Mouse (Mus musculus) cerebellum, postnatal 25 days (tissue): ENCODE data around the gene Smarce1.
"Not testable (repeated sequence)": the region's sequence is repeated elsewhere in the genome, so short reads cannot be mapped to it uniquely, and the experiment has no call there.

Experiments
- DNase-seq, 2 experiments: peaks; one replicate each; pipeline ENCODE4 v3.0.0; 2021; ENCODE audit warnings: mixed read lengths in 2 of 2

Gene Smarce1

GRCm38 (mm10) chr11:99230261-99231048 lies at the start of gene Smarce1:
TSS of gene Smarce1 (minus strand) at chr11:99231017.
- peak; percentile 89 for DNase-seq

GRCm38 (mm10) chr11:99279986-99280385 lies 49.2 kb upstream of the Smarce1 start:
- peak; percentile 45 to 60 for DNase-seq

- DNase-seq: peak in 1 of 2 experiments; percentile 23
These were observed 46.0 kb upstream of the Smarce1 start for GRCm38 (mm10) chr11:99276786-99277185.

GRCm38 (mm10) chr11:99275624-99276023 lies 44.8 kb upstream of the Smarce1 start:
- DNase-seq: no peak

- no peak for DNase-seq
These were observed 41.9 kb upstream of the Smarce1 start for GRCm38 (mm10) chr11:99272721-99273120.

- no peak for DNase-seq
These were observed 38.4 kb upstream of the Smarce1 start for GRCm38 (mm10) chr11:99269192-99269591.

- peak in 1 of 2 experiments; percentile 21 for DNase-seq
These were observed 35.0 kb upstream of the Smarce1 start for GRCm38 (mm10) chr11:99265796-99266195.

GRCm38 (mm10) chr11:99265220-99265619 lies 34.4 kb upstream of the Smarce1 start:
- DNase-seq: peak; percentile 77 to 84

GRCm38 (mm10) chr11:99256213-99256612 lies 25.4 kb upstream of the Smarce1 start:
- no peak for DNase-seq

- no peak for DNase-seq
These were observed 24.5 kb upstream of the Smarce1 start for GRCm38 (mm10) chr11:99255316-99255715.

- DNase-seq: no peak
These were observed 23.1 kb upstream of the Smarce1 start for GRCm38 (mm10) chr11:99253893-99254292.

GRCm38 (mm10) chr11:99252671-99253070 lies 21.9 kb upstream of the Smarce1 start:
- peak; percentile 45 to 57 for DNase-seq

- no peak for DNase-seq
These were observed 19.8 kb upstream of the Smarce1 start for GRCm38 (mm10) chr11:99250666-99251065.

- peak in 1 of 2 experiments; percentile 43 for DNase-seq
These were observed 19.4 kb upstream of the Smarce1 start for GRCm38 (mm10) chr11:99250241-99250640.

- DNase-seq: peak; percentile 72 to 81
These were observed 18.3 kb upstream of the Smarce1 start for GRCm38 (mm10) chr11:99249115-99249514.

GRCm38 (mm10) chr11:99247916-99248315 lies 17.1 kb upstream of the Smarce1 start:
- DNase-seq: no peak

- DNase-seq: not testable (repeated sequence)
These were observed 13.7 kb upstream of the Smarce1 start for GRCm38 (mm10) chr11:99244519-99244918.

- peak; percentile 80 to 81 for DNase-seq
These were observed 13.1 kb upstream of the Smarce1 start, which contains the start of gene Krt222 for GRCm38 (mm10) chr11:99243820-99244374. TSS of gene Krt222 (minus strand) at chr11:99244085.

GRCm38 (mm10) chr11:99243200-99243819 lies 12.5 kb upstream of the Smarce1 start:
- DNase-seq: no peak

GRCm38 (mm10) chr11:99242056-99242455 lies 11.2 kb upstream of the Smarce1 start:
- no peak for DNase-seq

GRCm38 (mm10) chr11:99238468-99238867 lies 7.7 kb upstream of the Smarce1 start:
- DNase-seq: no peak

GRCm38 (mm10) chr11:99231049-99231816 lies 416 bp upstream of the Smarce1 start:
- no peak for DNase-seq
